Mouse (Mus musculus): Measurements from ENCODE around the gene Ifrd2.

GRCm38 (mm10) chr9:107551890-107552355 is 35.5 kb upstream of the Ifrd2 start:
- no peak for TF ChIP-seq CTCF (IDR thresholded peaks at IDR 0.05; ENCODE audit: low read depth, low read length)
- no peak for TF ChIP-seq POLR2A (IDR thresholded peaks at IDR 0.05; ENCODE audit: insufficient read depth, low read length)
